Mouse (Mus musculus): Measurements from ENCODE around the gene D130043K22Rik.

GRCm38 (mm10) chr13:24893880-24894279, 48.9 kb downstream of the D130043K22Rik start:
- TF ChIP-seq GATA1 (IDR thresholded peaks at IDR 0.05; ENCODE audit: low read length) (no peak), TAL1 (IDR thresholded peaks at IDR 0.05; ENCODE audit: low read length) (no peak)

Data from erythroblast, embryonic 14.5 days (primary cell).